Mouse (Mus musculus) kidney, adult 11 months (tissue): Measurements from ENCODE around the gene Matk.

ENCODE experiments used
- DNase-seq: peaks from one replicate; pipeline ENCODE4 v3.0.0; 2022

Gene Matk

GRCm38 (mm10) chr10:81304597-81305238 lies 52.0 kb downstream of the Matk start:
- no peak for DNase-seq

- DNase-seq = no peak
Observed at GRCm38 (mm10) chr10:81305663-81306062, 52.9 kb downstream of the Matk start.

GRCm38 (mm10) chr10:81306173-81306668 lies 53.5 kb downstream of the Matk start:
- no peak for DNase-seq

- DNase-seq = no peak
Observed at GRCm38 (mm10) chr10:81306837-81307682, 54.3 kb downstream of the Matk start.

DNA sequence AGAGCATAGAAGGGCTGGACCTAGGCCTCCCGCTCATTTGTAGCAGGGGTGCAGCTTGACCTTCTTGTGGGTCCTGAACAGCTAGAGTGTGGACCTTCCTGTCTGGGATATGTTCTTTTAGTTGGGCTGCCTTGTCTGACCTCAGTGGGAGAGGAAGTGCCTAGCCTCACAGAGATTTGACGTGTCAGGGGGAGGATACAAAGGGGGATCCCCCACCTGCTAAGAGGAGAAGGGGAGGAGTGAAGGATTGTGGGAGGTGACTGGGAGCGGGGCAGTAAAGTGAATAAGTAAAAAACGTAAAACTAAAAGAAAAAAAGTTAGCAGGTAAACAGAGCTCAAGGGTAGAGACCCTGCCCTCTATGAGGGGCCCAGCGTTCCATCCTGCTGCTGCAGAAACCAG lies 56.8 kb downstream of the Matk start:
- no peak for DNase-seq
